Mouse (Mus musculus) mature B cell (primary cell): ENCODE measurements around the gene Msrb3.

Experiments used
- in situ Hi-C: fragments of 300-500 bp; cut with MboI; formaldehyde crosslinking; loops from 2 replicates; pipeline ENCODE4 v1.14.3; 2019

The Msrb3 gene

DNA sequence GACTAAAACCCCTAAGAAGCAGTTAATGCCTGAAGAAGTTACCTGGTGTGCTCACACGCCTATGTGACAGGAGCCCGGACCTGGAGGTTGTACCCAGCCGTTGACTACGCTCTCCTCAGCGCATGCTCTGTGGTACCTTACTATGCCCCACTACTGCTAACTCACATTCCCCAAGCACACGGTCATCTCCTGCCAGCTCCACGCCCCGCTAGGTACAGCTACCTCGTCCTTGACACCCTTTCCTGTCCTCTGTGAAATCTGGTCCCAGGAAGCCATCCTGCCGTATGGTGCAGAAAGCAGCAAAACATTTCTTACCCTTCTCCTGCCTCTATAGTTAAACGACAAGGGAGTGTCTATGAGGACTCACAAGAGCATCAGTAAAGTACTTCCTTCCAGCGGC, 37.2 kb downstream of the Msrb3 start:
- in situ Hi-C loops: no loop called here

DNA sequence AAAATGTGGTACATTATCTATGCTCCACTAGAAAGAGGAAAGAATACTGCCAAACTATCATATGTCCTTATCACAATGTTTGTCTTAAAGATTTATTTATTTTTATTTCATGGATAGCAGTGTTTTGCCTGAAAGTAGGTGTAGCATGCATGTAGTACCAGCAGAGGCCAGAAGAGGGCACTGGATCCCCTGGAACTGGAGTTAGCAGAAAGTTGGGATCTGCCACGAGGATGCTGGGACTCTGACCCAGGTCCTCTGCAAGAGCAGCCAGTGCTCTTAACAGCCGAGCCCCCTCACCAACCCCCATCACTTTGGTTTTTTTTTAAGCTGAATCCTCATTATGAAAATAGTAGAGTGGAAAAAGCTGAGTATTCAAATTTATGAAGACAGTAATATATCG, 37.7 kb downstream of the Msrb3 start:
- in situ Hi-C loops: no loop called here

DNA sequence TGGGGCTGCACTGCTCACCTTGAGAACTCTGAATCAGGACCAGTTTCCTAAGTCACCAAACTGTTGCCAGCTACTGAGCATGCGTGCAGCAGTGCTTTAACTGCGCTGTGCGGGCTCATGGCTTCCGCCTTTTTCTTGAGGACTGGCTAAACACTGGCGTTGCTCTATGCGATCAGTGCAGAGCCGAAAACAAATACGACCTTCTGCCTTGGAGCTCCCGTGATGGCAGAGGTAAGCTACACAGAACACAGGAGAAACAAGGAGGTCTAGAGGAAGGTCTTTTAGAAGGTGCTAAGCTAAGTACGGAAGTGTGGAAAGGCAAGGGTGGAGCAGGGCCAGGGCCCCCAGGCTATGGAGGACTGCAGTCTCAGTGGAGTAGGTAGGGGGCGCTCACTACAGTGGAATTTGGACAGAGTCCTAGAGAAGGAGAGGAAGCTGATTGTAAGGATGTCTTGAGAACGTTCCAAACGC, 41.3 kb downstream of the Msrb3 start:
- in situ Hi-C loops: no loop called here

DNA sequence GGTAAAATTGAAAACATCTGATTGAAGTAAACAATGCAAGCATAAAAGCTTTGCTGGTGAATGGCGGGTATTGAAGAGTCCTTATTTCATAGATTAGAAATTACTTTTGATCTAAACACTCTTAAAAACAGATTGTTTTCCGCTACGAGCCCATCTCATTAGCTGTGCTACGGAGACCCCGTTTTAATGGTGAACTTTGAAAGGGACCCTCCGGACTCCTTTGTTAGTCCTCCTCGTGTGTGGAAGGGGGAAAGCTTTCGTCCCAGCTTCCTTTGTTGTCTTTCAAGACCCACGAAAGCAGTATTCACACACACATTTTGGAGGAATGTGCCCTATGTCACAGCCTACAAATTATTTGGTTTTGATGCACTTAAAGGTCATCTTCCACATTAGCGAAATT, 44.6 kb downstream of the Msrb3 start:
- in situ Hi-C loops: no loop called here

DNA sequence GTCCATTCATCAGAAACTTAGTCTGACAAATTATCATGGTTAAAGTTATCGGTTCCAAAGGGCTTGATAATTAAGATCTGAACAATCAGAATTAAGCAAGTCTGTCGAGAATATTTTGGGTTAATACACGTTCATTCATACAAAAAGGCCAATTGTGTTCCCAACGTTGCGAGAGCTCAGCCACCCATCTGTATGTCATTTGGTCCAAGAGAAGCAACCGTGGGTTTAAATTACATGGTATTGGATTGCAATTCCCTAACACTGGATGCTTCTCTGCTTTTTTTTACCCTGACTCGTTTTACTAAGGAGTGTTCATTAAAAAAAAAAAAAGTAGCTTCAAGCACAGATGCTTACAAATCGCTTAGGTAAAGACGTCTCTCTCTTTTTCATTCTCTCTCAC, 45.1 kb downstream of the Msrb3 start:
- in situ Hi-C loops: no loop called here

DNA sequence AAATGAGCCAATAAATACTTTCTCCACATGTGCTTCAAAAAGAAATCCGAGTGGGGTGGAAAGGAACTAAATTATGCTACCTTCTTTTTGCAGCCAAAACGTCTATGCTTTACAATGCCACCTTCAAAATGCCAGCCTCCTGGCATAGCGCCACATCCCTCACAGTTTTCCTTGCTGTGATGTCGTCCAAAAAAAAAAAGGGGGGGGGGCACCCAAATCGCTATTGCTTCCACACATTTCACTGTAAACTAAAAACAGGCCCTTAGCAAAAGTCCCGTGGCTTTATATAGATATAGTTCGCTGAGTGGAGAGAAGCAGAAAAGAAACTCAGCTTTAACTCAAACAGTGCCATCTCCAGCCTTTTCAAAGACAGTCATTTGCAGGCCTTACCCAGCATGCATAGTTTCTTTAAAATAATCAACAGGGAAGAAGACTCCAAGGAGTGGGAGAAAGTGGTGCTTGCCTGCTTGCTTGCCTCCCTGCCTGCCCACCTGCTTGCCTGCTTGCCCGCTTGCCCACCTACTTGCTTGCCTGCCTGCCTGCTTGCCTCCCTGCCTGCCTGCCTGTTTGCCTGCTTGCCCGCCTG, 47.6 kb downstream of the Msrb3 start:
- in situ Hi-C loops: no loop called here

DNA sequence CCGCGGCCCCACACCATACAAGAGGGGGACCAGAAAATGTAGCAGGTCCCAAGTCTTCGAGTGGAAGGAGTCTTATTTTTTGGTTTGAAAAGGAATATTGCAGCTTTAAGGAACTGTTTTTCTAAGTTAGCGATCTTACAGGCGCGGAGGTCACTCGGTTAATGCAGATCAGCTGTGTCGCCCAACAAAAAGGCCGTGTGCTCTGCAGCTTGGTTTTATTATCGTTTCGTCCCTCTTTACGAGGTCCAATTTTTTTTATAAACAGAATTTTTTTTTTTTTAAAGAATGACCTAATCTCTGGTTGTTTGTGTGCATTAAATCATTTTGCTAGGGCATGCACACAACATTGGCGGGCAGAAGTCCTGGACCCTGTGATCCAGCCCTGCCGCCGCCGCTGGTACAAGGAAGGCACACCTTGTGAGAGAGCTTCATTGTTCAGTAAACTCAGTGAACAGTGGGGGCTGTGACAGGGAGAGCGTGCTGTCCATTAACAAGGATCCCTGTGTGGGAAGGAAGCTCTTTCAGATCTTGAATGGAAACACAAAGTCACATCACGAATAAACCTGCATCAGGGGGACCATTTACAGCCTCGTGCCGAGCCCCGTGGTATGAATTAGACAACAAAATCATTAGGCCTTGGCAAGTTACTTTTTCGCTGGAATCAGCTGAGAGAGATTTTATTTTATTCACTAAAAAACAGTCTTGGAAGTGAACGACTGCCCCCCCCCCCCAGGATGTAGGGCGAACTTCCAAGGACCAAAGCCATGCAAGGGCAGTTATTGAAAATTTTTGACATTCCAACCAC, 48.3 kb downstream of the Msrb3 start:
- in situ Hi-C loops: no loop called here

DNA sequence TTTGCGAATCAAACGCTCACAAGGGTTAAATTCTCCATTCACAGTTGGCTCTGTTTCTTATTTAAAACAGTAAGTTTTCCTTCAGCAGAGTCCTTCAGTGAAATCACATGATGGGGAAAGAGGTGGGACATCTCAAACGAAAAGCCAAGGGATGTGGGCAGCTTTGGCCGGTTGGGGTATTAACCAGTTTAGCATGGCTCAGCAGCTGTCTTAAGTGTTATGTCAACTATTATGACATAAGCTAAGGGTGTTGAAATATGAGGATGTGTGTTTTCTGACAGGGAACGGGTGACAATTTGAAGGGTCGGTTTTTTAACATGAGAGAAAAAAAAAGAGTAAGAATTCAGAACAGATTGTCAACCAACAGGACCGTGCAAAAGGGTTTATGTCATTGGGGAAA, 50.2 kb downstream of the Msrb3 start:
- in situ Hi-C loops: no loop called here

DNA sequence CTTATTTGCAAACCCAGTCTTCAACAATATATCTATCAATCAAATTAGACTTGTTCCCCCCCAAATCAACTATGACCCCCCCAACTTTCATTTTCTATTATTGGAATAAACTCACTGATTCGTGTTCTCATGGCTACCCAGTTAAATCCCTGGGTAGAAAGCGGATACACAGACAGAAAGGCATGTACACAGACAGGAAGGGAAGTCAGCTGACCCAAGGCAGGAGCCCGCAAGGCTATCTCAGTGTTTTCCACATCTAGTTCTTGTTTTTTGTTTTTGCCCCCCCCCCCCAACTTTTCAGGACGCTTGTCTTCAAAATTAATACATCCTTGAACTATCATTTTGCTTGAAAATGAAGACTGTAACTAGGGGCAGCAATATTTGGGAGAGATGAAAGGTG, 51.1 kb downstream of the Msrb3 start:
- in situ Hi-C loops: no loop called here

DNA sequence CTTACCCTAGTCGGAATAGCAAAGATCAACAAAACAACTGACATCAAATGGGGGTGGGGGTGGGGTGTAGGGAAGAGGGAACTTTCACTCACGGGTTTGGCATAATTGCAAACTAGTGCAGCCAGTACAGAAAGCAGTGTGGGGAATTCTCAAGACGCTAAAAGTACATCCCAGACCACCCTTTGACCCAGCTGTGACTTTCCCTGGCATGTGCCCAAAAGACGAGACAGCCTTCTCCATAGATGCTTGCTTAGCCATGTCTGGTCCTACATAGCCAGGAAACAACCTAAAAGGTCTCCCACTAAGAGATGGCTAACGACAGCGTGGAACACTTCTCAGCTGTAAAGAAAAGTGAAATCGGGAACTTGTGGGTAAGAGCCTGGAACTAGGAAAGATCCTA, 58.9 kb downstream of the Msrb3 start:
- in situ Hi-C loops: no loop called here

DNA sequence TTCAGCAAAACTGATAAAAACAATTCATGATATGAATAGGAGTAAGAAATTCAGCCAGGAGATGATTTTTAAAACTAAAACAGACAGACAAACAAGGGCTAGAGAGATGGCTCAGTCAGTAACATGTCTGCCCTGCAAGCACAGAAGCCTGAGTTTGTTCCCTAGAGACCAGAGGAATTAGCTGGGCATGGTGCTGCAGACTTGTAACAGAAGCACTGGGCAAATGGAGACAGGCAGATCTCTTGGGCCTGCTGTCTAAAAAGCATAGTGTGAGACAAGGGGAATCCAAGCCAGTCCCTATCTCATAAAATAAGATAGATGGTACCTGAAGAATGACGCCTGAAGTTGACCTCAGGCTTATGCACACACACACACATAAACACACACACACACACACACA, 64.4 kb downstream of the Msrb3 start:
- in situ Hi-C loops: no loop called here

DNA sequence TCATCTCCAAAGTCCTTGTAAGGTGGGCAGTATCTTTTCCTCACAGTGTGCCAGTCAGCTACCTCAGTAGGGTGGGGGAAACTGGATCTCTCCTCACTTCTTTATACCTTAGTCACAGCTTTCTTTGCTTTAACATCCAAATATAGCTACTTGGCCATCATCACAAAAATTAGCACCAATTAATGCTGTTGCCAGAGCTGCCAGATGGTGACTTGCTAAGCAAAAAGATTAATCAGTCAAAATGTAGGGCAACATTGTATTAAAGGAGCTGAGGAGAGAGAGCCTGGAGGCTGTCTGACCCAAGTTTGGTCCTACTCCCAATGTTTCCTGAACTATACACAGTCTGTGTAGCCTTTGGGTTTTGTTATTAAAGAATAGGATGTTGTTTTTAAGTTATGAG, 65.1 kb downstream of the Msrb3 start:
- in situ Hi-C loops: no loop called here

DNA sequence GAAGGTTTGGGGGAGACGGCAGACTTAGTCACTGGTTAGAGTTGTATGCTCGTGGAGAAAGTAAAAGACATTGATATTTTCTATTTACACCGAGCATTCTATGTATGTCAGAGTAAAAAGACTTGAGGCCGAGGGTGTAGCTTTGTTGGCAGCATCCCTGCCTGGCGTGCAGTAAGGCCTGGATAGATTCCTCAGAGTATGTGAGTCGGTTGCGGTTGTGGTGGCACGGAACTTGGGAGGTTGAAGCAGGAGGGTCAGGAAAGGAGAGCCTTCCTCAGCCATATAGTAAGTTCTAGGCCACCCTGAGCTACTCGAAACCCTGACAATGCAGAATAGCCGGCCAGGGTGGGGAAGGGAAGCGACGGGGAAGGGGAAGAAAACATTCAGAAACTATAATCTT, 71.1 kb downstream of the Msrb3 start:
- in situ Hi-C loops: no loop called here

DNA sequence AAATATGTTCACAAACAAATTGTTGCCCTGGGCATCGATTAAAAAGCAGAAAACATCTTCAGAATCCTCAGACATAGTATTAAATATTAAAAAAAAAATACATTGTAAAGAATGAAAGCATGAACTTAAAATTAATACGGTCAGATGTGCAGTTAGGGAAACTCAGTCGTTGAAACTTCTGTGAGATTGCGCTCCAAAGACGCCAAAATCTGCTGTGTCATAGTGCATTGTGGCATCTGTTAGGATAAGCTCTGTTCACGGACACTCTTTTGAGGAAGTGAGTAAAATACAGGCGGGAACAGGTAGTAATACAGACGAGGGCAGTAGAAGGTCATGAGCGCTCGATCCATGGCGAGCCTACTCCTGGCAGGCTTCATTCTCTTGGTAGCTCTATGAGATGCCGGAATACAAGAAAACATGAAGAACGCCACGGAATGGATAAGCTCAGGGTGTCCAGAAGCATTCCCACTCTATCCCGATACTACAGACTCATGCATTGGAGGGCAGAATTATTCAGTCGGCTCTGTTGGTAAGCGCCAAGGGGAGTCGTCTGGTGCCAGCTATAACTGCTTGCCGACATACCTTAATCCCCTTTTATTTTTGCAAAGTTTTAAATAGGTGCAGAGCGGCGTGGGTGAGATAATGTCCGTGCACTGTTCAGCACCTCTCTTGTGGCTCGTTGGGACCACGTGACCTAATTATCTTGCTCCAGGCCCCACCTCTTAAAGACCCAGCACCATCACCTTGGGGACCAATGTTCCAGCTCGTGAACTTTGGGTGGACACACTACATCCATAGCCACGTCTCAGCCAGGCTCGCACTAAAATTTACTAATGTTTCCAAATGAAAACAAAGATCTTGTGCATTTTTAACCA, 71.9 kb downstream of the Msrb3 start:
- in situ Hi-C loops: no loop called here

DNA sequence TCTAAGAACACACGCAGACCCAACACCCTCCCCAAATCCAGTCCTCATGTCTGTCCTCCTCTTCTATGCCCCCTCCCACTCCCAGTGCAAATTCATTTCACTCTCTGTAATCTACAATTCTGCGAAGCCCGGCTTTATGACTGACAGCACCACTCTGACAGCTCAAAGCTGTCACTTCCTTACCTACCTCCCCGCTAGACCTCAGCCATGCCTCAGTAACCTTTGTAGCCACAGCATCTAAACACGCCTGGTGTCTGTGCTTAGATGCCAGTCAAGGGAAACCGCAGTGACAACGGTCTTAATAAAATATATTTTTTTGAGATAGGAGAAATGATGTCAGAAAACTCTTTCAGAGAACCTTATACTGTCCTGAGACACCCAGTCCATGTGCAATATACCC, 72.5 kb downstream of the Msrb3 start:
- in situ Hi-C loops: no loop called here

DNA sequence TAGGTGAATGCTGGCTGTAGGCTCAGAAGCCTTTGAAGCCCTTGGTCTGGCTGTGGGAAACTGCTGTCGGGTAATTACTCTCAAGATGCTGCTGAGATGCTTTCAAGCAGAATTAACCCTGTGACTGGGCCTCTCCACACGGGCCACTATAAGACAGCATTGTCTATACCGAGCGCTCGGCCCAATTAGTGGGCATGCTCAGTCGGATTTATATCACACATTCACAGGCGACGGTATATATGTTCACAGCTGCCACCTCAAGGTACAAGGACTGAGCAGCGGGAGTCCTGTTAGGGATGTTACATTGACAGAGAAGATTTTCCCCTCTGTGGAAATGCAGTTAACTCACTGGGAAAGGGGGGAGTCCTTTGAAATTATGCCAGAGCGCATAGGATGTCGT, 73.3 kb downstream of the Msrb3 start:
- in situ Hi-C loops: no loop called here

DNA sequence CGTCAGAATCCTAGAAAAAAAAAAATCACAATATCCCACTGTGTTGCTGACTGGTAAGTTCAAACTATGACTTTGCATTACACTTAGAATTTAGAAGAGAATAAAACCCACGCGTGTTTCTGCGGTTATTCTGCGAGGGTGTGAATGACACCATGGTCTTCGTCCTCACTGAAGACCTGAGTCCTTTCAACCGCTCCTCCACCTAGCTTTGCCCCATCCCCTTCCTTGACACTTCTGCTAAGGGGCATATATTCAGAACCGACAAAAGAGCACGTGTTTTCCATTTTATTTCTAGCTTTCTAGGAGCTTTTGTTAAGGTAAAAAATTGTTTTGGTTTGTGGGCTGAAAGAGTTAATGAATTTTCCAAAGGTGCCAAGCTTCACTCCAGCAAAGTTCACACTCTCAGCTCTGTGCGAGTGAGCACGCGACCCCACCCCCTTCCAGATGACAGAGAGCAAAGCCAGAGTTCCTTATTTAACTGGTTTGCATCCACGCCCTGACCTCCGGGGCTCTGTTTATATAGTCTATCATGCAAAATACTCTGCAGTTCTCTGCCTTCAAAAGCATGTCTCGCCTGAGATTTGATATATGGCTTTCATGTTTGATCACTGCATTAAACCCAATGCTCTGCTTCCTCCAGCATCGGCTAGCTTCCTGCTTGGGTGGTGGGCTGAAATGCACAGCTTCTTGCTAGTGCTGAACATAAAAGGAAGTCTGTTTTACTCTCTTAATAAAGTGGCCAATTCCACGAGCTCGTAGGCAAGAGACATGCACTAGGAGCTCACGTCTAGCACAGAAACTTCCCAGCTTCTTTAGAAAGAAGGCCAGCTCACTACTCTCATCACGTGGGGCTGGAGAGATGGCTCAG, 77.2 kb downstream of the Msrb3 start:
- in situ Hi-C loops: no loop called here

DNA sequence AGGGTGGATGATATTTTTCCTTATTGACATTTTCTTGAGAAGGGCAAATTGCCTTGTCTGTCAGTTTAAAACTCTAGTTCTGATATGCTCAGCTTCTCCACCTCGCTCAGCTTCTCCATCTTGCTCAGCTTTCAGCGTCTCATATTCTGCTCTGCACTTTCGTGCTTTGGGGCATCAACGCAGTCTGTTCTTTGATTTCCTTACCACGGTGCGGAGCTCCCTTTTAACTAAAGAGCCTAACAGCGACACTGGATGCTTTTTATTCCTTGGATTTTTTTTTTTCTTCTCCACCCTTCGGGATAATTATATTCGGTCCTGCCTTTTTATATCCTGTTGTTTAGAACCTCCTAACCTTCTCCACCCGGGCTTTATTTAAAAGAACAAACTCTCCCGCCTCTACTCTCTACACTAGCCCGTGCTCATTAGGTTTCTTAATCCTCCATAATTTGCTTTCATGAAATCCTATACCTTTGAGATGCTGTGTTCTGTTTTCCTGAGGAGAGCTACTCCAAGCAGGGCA, 78.1 kb downstream of the Msrb3 start:
- in situ Hi-C loops: no loop called here

DNA sequence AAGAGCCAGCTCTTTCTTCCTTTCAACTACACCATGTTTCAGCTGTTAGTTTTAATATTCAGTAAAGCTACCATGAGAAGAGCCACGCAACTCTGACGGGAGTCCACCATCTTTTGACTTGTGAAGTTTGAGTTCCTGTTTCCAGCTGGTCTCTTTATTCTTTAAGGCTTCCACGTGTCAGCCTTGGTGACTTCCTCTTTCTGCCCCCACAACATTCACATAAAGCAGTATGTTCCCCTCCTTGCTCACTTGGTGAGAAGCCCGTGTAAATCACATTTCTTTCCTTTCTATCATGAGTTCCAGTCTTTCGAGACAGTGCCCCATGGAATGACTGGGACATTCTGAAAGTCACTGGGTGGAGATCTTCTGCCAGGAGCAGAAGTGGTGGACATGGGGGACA, 83.6 kb downstream of the Msrb3 start:
- in situ Hi-C loops: no loop called here

DNA sequence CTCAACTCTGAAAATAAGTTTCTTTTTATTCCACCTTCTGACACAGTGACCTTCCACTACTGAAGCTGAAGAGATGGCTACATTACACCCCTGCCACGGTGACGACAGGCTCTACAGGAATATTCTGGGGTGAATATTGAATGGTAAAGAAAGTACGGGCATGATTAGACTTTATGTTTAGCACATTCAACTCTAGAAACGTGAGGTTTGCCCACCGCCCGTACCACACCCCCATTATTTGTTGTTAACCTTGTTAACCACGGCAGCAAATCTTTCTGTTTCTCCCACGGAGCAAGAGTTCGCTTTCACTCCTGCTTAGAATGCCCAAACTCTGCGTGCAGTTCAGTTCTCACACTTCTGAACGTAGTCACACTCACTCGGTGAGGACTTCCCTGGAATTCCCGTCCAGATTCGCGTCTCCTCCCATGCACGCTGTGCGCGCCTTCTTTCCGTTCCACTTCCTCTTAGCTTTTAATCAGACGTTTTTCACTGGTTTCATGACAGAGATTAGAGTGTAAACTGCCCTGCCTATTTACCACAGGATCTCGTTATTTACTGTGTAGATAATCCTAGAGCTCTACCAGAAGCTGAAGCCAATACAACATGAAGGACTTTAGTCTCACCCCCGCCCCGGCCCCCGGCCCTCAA, 87.0 kb downstream of the Msrb3 start:
- in situ Hi-C loops: no loop called here
